Mouse (Mus musculus) embryonic facial prominence, embryonic 15.5 days (tissue): ENCODE measurements at regions not wholly inside any gene's neighbourhood (a gene's known extent, or its start where the extent isn't known, plus 50 kb on each side); places are given as distances from the start of the nearest gene placed in this dataset.

ENCODE experiments used
- ATAC-seq: fragments of 200-750 bp; cut with Nextera tagmentation; 2 replicates; pipeline ENCODE4 v1.8.0; 2017; ENCODE audit warnings: low read depth, moderate TSS enrichment; ENCODE audit not compliant: insufficient number of reproducible peaks, low FRiP score, low TSS enrichment
- H3K27ac ChIP-seq: fragments of 300-500 bp; sonication (generic); replicated peaks from 2 replicates; pipeline ENCODE4 v1.5.1; 2015; ENCODE audit warnings: mild to moderate bottlenecking, inconsistent platforms
- H3K27me3 ChIP-seq: fragments of 300-500 bp; sonication (generic); 2 replicates; pipeline ENCODE4 v1.6.1; 2015; ENCODE audit warnings: inconsistent platforms
- H3K36me3 ChIP-seq: fragments of 300-500 bp; sonication (generic); 2 replicates; pipeline ENCODE4 v1.6.1; 2015; ENCODE audit warnings: mild to moderate bottlenecking, inconsistent platforms
- H3K4me1 ChIP-seq: fragments of 300-500 bp; sonication (generic); 2 replicates; pipeline ENCODE4 v1.6.1; 2015; ENCODE audit warnings: inconsistent platforms
- H3K4me2 ChIP-seq: fragments of 300-500 bp; sonication (generic); replicated peaks from 2 replicates; pipeline ENCODE4 v1.6.1; 2015; ENCODE audit warnings: mild to moderate bottlenecking, inconsistent platforms
- H3K4me3 ChIP-seq: fragments of 300-500 bp; sonication (generic); replicated peaks from 2 replicates; pipeline ENCODE4 v1.5.1; 2015; ENCODE audit warnings: mild to moderate bottlenecking, inconsistent platforms
- H3K9ac ChIP-seq: fragments of 300-500 bp; sonication (generic); 2 replicates; pipeline ENCODE4 v1.6.1; 2015; ENCODE audit warnings: inconsistent platforms
- H3K9me3 ChIP-seq: fragments of 300-500 bp; sonication (generic); replicated peaks from 2 replicates; pipeline ENCODE4 v1.6.1; 2016; ENCODE audit warnings: inconsistent platforms
- WGBS: fragments of 180-500 bp; shearing (Covaris S2); methylation state at CpG from one replicate; pipeline ENCODE4 v1.1.7; 2015; 5-methylcytosine and 5-hydroxymethylcytosine counted together

DNA sequence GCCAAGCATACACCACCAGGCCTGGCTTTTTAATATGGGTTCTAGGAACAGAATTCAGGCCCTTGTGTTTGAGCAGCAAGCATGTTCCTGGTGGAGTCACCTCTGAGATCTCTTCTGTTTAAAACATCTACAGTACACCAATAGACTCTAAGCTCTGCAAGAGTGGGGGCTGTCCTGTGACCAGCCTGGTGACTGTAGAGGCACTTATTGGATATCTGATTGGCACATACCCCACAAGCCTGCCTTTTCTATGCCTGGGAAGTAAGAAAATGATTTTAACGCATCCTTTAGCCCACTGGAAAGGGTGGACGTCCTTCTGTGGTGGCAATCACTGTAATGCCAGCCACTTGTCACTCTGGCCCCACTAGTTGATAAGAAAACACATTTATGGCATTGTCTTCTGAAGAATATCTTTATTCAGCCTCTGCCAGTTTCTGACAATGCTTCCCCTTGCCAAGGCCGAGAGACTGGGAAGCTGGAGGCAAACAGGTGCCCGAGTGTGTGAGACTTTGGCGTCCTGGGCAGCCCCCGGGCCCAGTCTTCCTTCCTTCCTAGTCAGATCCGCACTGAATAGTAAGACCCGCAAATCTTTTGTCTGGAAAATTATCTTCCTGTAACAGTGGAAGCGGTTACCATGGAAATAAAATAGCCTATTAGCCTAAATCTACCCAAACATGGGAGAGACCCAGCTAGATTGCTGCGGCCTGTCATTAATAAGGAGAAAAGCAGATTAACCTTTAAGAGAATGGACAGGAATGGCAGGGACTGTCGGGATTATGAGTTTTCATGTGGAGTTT, 228.0 kb upstream of the Prok2 start:
- 64% methylated on average over 11 of the region's 11 CpGs for WGBS
- Histone ChIP-seq H3K27me3 (no peaks in the 10 kb centered on the region), H3K9me3 (no peaks in the 10 kb centered on the region), H3K4me2 (no peak overlapping the region), H3K4me1 (peaks cover under 1% of the 10 kb centered on the region; the same call in 1 of the 2 replicates), H3K4me3 (no peak overlapping the region), H3K27ac (no peak overlapping the region), H3K36me3 (no peaks in the 10 kb centered on the region), H3K9ac (no peak overlapping the region)
- no peak for ATAC-seq

DNA sequence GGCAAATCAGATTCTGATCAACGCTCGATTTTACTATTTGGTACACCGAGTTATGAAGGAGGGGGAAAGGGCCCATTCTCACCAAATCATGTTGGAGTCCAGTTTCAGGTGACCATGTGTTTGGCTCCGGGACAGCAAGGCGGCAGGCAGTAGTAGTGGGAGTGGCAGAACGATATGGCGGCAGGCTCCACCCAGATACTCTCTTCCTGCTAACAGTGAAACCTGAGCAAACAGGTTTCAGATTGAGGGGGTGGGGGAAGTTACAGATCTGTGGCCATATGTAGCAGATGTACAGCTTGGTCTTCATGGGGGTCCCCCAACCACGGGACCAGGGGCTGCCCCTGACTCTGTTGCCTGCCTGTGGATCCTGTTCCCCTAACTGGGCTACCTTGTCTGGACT, 224.6 kb upstream of the Prok2 start:
- no peaks in the 10 kb centered on the region for H3K27me3 ChIP-seq
- H3K27ac ChIP-seq = no peak overlapping the region
- no peaks in the 10 kb centered on the region for H3K9me3 ChIP-seq
- H3K4me3 ChIP-seq = no peak overlapping the region
- H3K4me1 ChIP-seq = peaks cover 7% of the 10 kb centered on the region; the same call in 1 of the 2 replicates
- no peak overlapping the region for H3K9ac ChIP-seq
- 79% methylated on average over 8 of the region's 8 CpGs for WGBS
- ATAC-seq = no peak
- no peak overlapping the region for H3K4me2 ChIP-seq
- H3K36me3 ChIP-seq = no peaks in the 10 kb centered on the region

DNA sequence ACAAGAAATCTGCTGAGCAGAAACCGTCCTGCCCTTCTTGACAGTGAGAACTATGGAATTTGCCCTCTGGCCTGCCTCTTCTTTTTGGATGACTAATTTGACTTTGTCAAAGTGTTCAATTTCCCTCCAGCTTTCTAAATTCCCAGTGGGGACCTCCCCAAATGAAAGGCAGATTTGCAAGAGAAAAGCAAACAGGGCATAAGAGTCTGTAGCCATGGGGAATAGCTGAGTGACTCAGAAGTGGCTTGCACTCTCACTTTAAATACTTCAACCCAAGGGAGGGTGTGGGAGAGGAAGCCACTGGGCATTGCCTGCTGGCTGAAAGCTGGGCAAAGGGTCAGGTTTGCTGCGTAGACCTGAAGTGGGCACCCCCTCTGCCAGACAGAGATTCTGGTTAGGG, 220.7 kb upstream of the Prok2 start:
- no peak for ATAC-seq
- Histone ChIP-seq H3K4me1 (peaks cover 7% of the 10 kb centered on the region; the same call in 1 of the 2 replicates), H3K4me2 (no peak overlapping the region), H3K4me3 (no peak overlapping the region), H3K27ac (no peak overlapping the region), H3K27me3 (no peaks in the 10 kb centered on the region), H3K36me3 (no peaks in the 10 kb centered on the region), H3K9ac (no peak overlapping the region), H3K9me3 (no peaks in the 10 kb centered on the region)
- WGBS = 24% methylated on average over 2 of the region's 2 CpGs

DNA sequence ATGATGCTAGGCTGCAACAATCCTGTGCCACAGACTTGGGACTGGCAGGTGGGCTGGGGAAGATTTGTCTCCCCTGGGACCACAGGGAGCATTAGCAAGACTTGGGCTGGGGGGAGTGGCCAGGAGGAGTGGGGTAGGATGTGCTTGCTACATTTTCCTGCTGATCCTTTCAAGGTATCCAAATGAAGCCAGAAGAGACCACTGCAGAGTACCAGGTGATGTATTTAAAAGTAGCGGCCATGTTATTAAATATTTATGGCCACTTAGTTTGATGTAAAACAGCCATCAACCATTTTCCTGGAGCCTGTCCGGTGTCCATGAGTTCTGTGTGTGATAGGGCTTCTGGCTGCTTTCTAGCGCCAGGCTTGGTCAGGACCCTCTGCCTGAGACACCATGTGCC, 220.3 kb upstream of the Prok2 start:
- no peaks in the 10 kb centered on the region for H3K27me3 ChIP-seq
- no peak overlapping the region for H3K9ac ChIP-seq
- H3K4me3 ChIP-seq = no peak overlapping the region
- peaks cover 7% of the 10 kb centered on the region; the same call in 1 of the 2 replicates for H3K4me1 ChIP-seq
- no peak overlapping the region for H3K4me2 ChIP-seq
- H3K9me3 ChIP-seq = no peaks in the 10 kb centered on the region
- ATAC-seq = no peak
- no peak overlapping the region for H3K27ac ChIP-seq
- no peaks in the 10 kb centered on the region for H3K36me3 ChIP-seq
- WGBS = 52% methylated on average over 3 of the region's 3 CpGs

DNA sequence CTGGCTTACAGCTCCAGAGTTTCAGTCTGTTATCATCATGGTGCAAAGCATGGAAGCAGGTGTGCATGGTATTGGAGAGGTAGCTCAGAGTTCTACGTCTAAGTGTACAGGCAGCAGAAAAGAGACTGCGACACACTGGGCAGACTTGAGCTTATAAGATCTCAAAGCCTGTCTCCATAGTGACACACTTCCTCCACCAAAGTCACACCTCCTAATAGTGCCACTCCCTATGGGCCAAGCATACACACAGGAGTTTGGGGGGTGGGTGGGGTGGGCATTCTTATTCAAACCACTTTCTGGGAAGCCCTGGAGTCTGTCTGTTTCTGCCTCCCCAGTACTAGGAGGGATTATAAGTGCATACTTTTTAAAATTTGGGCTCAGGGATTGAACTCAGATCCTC, 219.5 kb upstream of the Prok2 start:
- Histone ChIP-seq H3K9me3 (no peaks in the 10 kb centered on the region), H3K27me3 (no peaks in the 10 kb centered on the region), H3K4me1 (peaks cover 7% of the 10 kb centered on the region; the same call in 1 of the 2 replicates), H3K4me3 (no peak overlapping the region), H3K36me3 (no peaks in the 10 kb centered on the region), H3K9ac (no peak overlapping the region), H3K4me2 (no peak overlapping the region), H3K27ac (no peak overlapping the region)
- WGBS = 83% methylated on average over 2 of the region's 2 CpGs
- ATAC-seq = no peak

DNA sequence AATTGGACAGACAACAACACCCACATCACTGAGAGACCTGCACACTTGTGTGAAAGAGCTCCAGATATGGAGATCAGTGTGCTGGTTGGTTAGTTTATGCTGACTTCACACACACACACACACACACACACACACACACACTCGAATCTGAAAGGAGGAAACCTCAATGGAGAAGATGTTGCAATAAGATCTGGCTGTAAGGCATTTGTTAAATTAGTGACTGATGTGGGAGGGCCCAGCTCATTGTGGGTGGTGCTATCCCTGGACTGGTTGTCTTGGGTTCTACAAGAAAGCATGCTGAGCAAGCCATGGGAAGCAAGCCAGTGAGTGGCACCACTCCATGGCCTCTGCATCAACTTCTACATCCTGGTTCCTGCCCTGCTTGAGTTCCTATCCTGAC, 216.8 kb upstream of the Prok2 start:
- Histone ChIP-seq H3K4me3 (no peak overlapping the region), H3K27ac (no peak overlapping the region), H3K9ac (no peak overlapping the region), H3K27me3 (no peaks in the 10 kb centered on the region), H3K9me3 (no peaks in the 10 kb centered on the region), H3K4me2 (no peak overlapping the region), H3K36me3 (no peaks in the 10 kb centered on the region), H3K4me1 (peaks cover 12% of the 10 kb centered on the region; the same call in 1 of the 2 replicates)
- WGBS = 62% methylated on average over 1 of the region's 1 CpGs
- no peak for ATAC-seq

DNA sequence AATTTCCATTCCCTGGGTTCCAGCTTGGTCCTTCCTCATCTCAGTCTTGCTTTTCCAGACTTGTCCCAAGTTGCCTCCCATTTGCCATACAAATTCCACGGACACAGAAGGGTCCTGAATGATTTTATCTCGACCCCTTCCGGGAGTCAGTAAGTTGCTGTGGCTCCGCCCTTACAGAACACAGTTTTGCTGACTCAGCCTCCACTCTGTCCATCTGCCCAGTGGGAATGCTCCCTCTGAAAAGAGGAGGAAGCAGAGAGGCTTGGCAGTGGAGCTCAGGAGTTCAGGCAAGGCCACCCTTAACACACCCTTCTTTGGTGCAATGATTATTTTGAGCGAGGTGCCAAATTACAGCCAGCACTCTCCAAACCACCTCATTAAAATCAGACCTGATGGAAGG, 213.9 kb upstream of the Prok2 start:
- Histone ChIP-seq H3K9me3 (no peaks in the 10 kb centered on the region), H3K27me3 (no peaks in the 10 kb centered on the region), H3K4me2 (no peak overlapping the region), H3K4me3 (no peak overlapping the region), H3K9ac (no peak overlapping the region), H3K27ac (no peak overlapping the region), H3K4me1 (0 out of 2 replicates have a peak, but pooled peaks cover 6% of the 10 kb centered on the region), H3K36me3 (no peaks in the 10 kb centered on the region)
- ATAC-seq = no peak
- WGBS = 52% methylated on average over 5 of the region's 5 CpGs

DNA sequence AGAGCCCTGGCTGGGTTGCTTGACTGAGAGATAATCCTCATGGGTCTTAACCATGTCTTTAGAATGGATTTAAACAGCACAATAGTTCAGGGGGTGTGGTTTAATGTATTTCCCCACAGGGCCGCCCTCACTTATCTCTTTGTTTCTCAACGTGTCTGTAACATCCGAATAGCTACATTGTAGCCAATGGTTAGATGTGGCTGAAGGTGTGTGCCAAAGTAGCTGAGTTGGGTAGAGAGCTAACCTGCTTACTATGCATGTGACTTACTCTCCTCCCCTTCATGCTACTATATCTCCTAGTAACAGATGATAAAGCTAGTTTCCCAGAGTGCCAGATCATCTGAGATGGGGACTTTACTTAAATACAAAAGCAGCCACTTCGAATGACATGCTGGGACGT, 213.2 kb upstream of the Prok2 start:
- no peak overlapping the region for H3K4me3 ChIP-seq
- H3K27ac ChIP-seq = no peak overlapping the region
- WGBS = 44% methylated on average over 5 of the region's 5 CpGs
- no peak overlapping the region for H3K4me2 ChIP-seq
- no peak for ATAC-seq
- H3K9me3 ChIP-seq = no peaks in the 10 kb centered on the region
- no peaks in the 10 kb centered on the region for H3K36me3 ChIP-seq
- H3K4me1 ChIP-seq = peaks cover 9% of the 10 kb centered on the region
- no peaks in the 10 kb centered on the region for H3K27me3 ChIP-seq
- H3K9ac ChIP-seq = no peak overlapping the region

DNA sequence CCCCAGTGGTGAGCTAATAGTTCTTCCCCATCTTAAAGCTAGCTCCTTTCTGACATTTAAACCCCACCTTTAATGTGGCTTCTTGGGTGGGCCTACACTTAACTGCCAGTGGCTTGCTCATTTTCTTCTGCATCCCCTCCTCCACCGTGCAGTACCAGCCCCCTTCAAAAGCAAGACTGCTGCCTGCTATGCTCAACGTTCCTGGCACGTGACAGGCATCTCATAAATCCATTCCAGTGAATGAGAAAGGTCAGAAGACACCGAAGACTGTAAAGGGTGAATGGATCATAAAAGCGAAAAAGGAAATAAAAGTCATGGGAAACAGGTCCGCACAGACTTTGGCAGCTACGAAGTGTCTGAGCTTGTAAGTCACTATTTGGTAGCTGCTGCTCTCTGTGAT, 212.8 kb upstream of the Prok2 start:
- 40% methylated on average over 7 of the region's 7 CpGs for WGBS
- no peaks in the 10 kb centered on the region for H3K36me3 ChIP-seq
- H3K4me1 ChIP-seq = peaks cover 13% of the 10 kb centered on the region
- H3K27me3 ChIP-seq = no peaks in the 10 kb centered on the region
- ATAC-seq = no peak
- no peak overlapping the region for H3K4me3 ChIP-seq
- no peak overlapping the region for H3K4me2 ChIP-seq
- no peak overlapping the region for H3K9ac ChIP-seq
- no peak overlapping the region for H3K27ac ChIP-seq
- no peaks in the 10 kb centered on the region for H3K9me3 ChIP-seq

DNA sequence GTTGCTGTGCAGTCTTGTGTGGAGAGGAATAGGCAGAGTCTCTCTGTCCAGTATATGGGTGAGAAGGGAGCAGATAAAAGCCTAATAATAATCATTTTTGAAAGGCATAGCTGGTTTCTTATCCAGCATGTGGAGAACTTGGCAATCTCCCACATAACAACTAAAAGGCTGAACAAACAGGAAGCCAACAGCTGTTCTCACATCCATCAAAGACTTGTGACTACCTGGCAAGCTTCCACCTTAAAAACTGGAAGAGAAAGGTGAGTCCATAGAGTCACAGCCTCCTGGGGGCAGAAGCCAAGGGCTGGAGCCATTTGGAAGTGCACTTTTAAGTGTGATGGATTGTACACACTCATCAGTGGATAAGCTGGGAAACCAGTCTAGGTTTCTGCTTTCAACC, 210.5 kb upstream of the Prok2 start:
- H3K4me1 ChIP-seq = peaks cover 15% of the 10 kb centered on the region

DNA sequence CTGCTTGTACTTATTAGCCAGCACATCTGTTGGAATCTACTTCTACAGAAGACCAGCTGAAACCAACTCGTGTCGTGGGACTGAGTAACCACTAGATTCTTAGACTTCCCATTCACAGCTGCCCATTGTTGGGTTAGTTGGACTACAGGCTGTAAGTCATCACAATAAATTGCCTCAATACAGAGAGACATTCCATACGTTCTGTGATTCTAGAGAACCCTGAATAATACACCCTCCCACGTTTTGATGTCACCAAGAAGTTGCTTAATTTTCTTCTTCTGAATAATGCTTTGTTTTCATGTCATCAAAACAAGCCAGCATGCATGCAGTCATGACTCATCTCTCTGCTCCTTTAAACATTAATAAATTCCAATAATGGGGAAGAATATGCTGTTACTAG, 209.2 kb upstream of the Prok2 start:
- Histone ChIP-seq H3K4me1 (peaks cover 15% of the 10 kb centered on the region), H3K9me3 (no peaks in the 10 kb centered on the region), H3K27ac (no peak overlapping the region), H3K4me2 (no peak overlapping the region), H3K27me3 (no peaks in the 10 kb centered on the region), H3K36me3 (no peaks in the 10 kb centered on the region), H3K4me3 (no peak overlapping the region), H3K9ac (no peak overlapping the region)
- no peak for ATAC-seq
- 65% methylated on average over 4 of the region's 4 CpGs for WGBS

More for the DNA sequence above, 210.5 kb upstream of the Prok2 start:
- no peak overlapping the region for H3K9ac ChIP-seq
- no peaks in the 10 kb centered on the region for H3K27me3 ChIP-seq
- H3K9me3 ChIP-seq = no peaks in the 10 kb centered on the region
- no peak overlapping the region for H3K4me3 ChIP-seq
- no peaks in the 10 kb centered on the region for H3K36me3 ChIP-seq
- no peak overlapping the region for H3K4me2 ChIP-seq
- no peak overlapping the region for H3K27ac ChIP-seq
- ATAC-seq = no peak

DNA sequence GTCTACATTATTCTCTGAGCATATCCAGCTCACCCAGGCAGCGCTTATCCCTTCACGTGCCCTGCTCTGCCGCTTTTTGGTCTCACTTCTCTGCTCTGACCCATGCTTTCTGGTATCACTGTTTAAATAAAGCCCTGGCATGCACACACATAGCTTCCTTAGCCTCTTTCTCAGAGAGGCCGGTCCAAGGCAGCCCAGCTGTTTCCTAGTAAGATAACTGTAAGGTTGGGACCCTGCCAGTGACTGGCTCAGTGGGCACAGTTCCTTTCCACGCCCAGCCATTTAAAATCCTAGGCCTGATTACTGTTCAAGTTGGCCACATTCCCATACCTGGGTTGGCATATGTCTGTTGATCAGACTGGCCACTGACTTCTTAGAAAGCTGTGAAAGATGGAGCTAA, 208.2 kb upstream of the Prok2 start:
- H3K27ac ChIP-seq = no peak overlapping the region
- WGBS = 62% methylated on average over 5 of the region's 5 CpGs
- H3K9me3 ChIP-seq = no peaks in the 10 kb centered on the region
- H3K4me2 ChIP-seq = no peak overlapping the region
- ATAC-seq = 0 out of 2 replicates have a peak, but pooled peaks have one; percentile 25
- no peak overlapping the region for H3K9ac ChIP-seq
- no peak overlapping the region for H3K4me3 ChIP-seq
- H3K27me3 ChIP-seq = no peaks in the 10 kb centered on the region
- peaks cover 15% of the 10 kb centered on the region for H3K4me1 ChIP-seq
- no peaks in the 10 kb centered on the region for H3K36me3 ChIP-seq
